Mouse (Mus musculus) heart, postnatal 10 days (tissue): ENCODE data around the gene Psmg3. TPM values are rescaled to one million over a fixed set of nuclear protein-coding genes. Genes with fewer than 3 reads are reported as not detected.
A peak's percentile ranks its signal among the peaks of the same experiment; 100 is the strongest.

Source experiments
- DNase-seq, 2 experiments: peaks; one replicate each; pipeline ENCODE4 v3.0.0; 2021
- intact Hi-C: fragments of 180-260 bp; cut with DNase I; formaldehyde crosslinking; loops from one replicate; pipeline ENCODE4 v1.15.1; 2025
- total RNA-seq, 2 experiments: library from RNA; stranded (reverse); gene quantifications; 2 replicates each; pipeline ENCODE4 v1.2.3; 2021

Gene Psmg3
- total RNA-seq, 2 experiments from 2014 or later, result 11.9 to 13.5 TPM

DNA sequence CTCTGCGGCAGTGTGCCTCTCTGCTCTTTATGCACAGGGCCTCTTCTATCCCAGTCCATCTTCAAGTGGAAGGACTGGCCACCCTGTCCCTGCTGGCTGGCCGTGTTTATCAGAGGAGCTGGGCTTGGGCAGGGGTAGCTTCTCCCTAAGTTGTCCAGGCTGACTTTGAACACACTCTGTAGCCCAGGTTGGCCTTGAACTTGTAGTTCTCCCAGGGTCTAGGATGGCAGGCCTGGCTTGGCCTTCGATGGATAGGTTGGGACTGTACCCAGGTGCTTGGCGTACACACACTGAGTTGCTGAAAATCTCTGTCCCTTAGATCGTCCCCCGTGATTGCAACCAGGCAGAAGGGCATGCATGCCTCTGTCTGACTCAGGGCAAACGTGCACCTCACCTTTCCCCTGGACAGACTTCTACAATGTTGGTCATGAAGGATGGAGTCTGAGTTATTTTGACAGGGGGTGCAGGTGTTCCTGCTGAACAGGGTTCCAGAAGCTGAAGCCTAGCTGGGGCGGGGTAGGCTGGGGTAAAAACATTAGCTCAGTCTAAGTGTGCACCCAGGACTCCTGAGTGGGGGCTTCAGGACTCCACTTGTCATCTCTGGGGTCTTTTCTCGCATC lies 30.6 kb downstream of the Psmg3 start:
- peak; percentile 34 to 36 for DNase-seq
- intact Hi-C loops, result no loop called here

GRCm38 (mm10) chr5:139794938-139795337 lies 31.7 kb downstream of the Psmg3 start:
- DNase-seq, result peak; percentile 67 to 76
- intact Hi-C loops, result no loop called here

DNA sequence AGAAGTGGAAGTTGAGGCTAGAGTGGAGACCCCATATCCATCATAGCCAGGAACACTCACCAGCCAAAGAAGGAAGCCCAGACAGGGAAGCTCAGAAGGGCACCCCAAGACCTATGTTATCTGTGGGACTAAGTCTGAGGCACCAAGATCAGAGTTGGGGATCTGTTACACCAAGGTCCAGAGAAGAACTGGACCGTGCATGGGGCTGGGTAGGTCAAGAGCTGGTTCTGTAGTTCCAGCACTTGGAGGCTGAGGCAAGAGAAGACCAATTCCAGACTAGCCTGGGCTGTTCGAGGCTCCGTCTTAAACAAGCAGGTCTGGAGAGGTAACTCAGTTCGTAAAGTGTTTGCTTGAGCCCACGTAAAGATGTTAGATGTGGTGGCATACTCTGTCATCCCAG lies 32.5 kb downstream of the Psmg3 start:
- intact Hi-C loops, result no loop called here
- DNase-seq, result no peak

DNA sequence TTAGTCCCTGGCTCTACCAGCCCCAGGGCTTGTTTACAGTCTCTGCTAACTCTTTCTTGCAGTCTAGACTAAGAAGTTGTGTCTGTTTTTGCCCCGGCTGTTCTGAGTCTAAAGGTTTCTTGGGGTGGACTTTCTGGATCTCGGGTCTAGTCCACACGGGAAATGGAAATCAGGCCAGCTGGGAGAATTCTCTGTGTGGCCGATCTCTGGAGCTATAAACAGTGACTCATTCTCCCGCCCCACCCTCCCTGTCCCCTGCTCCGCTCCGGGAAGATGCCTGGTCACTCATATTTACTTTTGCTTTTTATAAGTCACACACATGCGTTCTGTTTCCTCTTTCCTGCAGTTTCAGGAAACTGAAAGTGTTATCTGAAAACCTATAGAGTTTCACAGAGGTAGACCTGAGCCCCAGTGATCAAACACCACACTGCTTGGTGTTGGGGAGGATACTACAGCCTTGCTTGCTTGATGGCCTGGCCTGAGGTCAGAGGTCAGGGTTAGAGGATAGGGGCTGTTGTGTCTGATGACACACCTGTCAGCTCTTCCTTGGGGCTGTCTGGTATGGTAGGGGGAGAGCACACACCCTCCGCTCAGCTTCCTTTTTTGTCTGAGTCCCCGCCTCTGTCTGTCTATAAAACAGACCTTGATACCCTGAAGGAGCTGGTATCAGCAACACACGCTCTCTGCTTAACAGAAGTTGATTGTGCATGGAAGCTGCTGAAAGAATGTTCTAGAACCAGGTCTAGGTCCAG lies 33.2 kb downstream of the Psmg3 start:
- intact Hi-C loops, result no loop called here

GRCm38 (mm10) chr5:139792966-139793337 lies 33.7 kb downstream of the Psmg3 start:
- DNase-seq, result peak in 1 of 2 experiments; percentile 53
- intact Hi-C loops, result no loop called here

More for the DNA sequence above, 33.2 kb downstream of the Psmg3 start:
- DNase-seq, result peak; percentile 69 to 71

DNA sequence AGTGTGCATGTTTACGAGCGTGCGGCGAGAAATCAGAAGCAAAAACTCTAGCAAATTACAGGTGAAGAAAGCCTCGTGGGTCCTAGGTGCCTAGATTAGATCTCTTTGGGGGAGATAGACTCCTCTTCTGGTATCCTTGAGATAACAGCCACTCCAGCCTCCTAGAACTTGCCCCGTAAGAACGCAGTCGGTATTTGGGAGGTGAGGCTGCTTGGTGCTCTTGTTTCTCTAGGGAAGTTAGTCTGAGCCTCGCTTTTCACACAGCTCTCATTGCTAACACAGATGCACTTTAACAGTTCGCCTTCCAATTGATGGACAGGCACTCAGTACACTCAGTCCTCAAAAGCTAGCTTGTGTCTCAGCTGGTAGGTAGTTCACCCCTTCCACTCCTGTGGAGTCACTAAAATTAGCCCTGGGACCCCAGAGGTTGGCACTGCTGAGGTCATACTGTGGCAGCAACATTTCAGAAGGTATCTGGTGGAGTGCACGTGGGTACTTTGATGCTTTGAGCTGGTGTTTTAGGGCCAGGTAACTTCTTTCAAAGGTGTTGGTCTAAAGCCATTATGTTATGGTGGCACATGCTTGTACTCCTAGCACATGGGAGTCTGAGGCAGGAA lies 34.4 kb downstream of the Psmg3 start:
- DNase-seq, result peak in 1 of 2 experiments; percentile 42
- intact Hi-C loops, result no loop called here

- intact Hi-C loops, result no loop called here
- DNase-seq, result peak; percentile 98 to 99
These were observed 35.2 kb downstream of the Psmg3 start, which contains the start of gene Mafk for GRCm38 (mm10) chr5:139791227-139792158. Mafk (plus strand) TSS chr5:139791513.

DNA sequence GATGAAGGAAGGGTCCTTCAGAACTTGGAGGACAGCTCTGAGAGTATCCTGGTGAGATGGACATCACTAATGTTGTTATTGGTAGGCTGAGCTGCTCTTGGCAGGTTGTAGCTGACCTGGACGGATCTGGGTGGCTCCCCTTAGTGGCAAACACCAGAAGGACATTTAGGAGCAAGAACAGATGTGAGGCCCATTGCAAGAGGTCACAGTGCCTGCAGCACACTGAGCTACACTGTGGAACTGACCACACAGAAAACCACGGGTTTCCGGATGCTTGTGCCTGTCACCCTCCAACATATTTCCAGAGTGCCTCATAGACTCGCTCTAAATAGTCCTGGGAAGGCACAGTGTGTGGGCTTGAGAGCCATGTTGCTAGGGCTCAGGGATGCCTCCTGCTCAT lies 37.2 kb downstream of the Psmg3 start:
- DNase-seq, result no peak
- intact Hi-C loops, result no loop called here

DNA sequence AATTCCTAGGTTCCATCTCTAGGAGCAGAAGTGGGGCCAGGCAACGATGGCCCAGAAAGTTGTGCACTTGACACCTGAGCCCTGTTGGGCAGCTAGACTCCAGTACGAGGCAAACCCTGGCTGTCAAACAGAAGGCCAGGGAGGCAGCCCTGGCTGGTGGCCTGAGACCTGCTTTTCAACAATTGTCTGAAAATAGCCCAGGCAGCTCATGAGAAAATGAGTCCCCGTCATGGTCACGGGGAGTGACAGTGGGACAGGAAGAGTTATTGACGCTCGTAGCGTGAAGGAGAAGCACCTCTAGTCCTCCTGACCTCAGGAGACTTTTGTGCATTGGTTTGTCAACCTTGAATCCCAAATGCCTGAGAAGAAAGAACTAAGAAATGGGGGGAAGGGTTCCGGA lies 45.3 kb downstream of the Psmg3 start:
- intact Hi-C loops, result no loop called here
- peak; percentile 41 to 42 for DNase-seq

DNA sequence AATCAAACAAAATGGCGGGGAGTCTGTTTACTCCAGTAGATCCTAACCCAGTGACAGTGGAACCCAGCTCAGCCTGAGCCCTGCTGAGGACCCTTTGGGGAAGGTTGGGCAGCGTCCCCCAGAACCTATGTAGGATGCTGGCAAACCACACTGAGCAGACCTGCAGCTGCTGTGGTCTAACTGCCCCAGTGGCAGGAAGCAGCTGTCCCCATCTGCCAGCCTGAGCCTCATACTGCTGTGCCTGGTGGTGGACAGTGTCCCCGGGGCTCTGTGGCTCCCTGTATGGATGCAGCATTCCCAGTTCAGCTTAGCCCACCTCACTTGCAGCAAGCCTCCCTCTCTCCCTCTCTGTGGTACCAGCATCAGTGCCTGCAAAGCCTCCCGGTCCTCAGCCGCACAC lies 49.7 kb downstream of the Psmg3 start:
- intact Hi-C loops, result loop anchor here (2.0 kb wide), 1 partner anchor 42 kb away; the partner anchor contains the start of gene Tmem184a
- DNase-seq, result no peak

DNA sequence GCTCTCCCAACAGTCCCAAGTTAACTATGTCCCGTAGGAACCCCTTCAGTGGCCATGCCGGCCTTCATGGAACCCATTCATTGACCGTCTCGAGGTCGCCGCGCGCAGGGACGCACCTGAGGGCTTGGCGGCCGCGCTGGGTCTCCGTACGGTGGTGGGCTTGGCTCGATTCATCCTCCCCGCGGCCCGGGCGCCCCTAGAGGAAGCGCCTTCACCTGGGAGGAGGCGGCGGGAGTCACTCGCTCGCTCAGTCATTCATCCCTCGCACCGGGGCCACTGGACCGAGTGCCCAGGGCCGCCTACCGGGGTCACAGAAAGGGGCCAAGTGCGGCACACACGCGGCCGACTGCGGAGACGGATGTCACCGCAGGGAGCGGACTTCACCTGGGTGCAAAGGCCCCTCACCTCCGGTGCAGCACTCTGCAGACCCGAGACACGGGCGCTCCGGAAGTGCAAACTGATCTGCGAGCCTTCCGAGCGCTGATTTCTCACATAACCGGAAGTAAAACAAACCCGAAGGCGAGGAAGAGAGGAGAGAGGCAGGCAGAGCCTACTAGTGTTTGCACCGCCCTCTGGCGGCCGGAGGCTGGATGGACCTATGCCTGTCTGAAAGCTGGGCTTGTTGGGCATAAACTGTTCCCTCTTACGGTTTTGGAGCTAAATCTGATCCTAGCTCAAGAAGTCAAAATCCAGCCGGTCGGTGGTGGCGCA lies 51.3 kb downstream of the Psmg3 start, which contains the start of gene Ints1:
Gene Ints1, minus strand, starts transcription at position 459 of the 711 bp plus-strand sequence.
- intact Hi-C loops, result no loop called here
- peak; percentile 96 to 98 for DNase-seq

Other genes starting within 250 kb of the Psmg3 start
- gene Micall2, start 90.5 kb downstream of the Psmg3 start, total RNA-seq, result 1 to 10 TPM; 4.1 to 6.6 TPM
- gene Ints1, start 51.2 kb downstream of the Psmg3 start, total RNA-seq, result 10 to 100 TPM; 43.5 to 43.6 TPM
- 10 to 100 TPM; 20.9 to 25.8 TPM for gene Mafk, start 35.4 kb downstream of the Psmg3 start, total RNA-seq
- gene Tmem184a, start 7.0 kb downstream of the Psmg3 start, total RNA-seq, result under 1 TPM; 0.10 to 0.37 TPM
- not detected for gene Gm26938, start 478 bp downstream of the Psmg3 start, total RNA-seq
- gene Elfn1, start 81.1 kb upstream of the Psmg3 start, total RNA-seq, result under 1 TPM; 0.45 to 0.60 TPM